Mouse (Mus musculus) cortical plate, adult 2 months (tissue): ENCODE results near the gene Treml2. TPM values are rescaled to one million over a fixed set of nuclear protein-coding genes. Genes with fewer than 3 reads are reported as not detected.

Experiments used
- H3K27ac ChIP-seq: fragments of 200-500 bp; 2 replicates; pipeline ENCODE4 v1.5.1; 2012; ENCODE audit warnings: low read length, control low read depth, inconsistent platforms; ENCODE audit not compliant: insufficient read depth
- H3K4me1 ChIP-seq: fragments of 200-500 bp; 2 replicates; pipeline ENCODE4 v1.6.1; 2011; ENCODE audit warnings: low read length; ENCODE audit not compliant: control insufficient read depth, insufficient read depth
- H3K4me3 ChIP-seq: fragments of 200-500 bp; 2 replicates; pipeline ENCODE4 v1.5.1; 2011; ENCODE audit warnings: mild to moderate bottlenecking, low read length, control low read depth; ENCODE audit not compliant: insufficient read depth
- CTCF ChIP-seq: fragments of 200-500 bp; IDR thresholded peaks from 2 replicates; pipeline ENCODE4 v1.5.1; 2011; ENCODE audit warnings: mild to moderate bottlenecking, control low read depth, low read length; ENCODE audit not compliant: insufficient read depth; ENCODE audit errors: extremely low read depth
- POLR2A ChIP-seq: fragments of 200-500 bp; IDR thresholded peaks from 2 replicates; pipeline ENCODE4 v1.6.1; 2011; ENCODE audit warnings: mild to moderate bottlenecking, low read length, control low read depth; ENCODE audit not compliant: insufficient read depth; ENCODE audit errors: extremely low read depth
- polyA plus RNA-seq: library from polyadenylated mRNA; depleted of rRNA; stranded (reverse); fragments of >200 nt; gene quantifications from 2 replicates; pipeline ENCODE4 v1.2.3, GENCODE M21; 2012; rRNA removed

Gene Treml2
- 0.30 and 0.31 TPM in 2 replicates for polyA plus RNA-seq

DNA sequence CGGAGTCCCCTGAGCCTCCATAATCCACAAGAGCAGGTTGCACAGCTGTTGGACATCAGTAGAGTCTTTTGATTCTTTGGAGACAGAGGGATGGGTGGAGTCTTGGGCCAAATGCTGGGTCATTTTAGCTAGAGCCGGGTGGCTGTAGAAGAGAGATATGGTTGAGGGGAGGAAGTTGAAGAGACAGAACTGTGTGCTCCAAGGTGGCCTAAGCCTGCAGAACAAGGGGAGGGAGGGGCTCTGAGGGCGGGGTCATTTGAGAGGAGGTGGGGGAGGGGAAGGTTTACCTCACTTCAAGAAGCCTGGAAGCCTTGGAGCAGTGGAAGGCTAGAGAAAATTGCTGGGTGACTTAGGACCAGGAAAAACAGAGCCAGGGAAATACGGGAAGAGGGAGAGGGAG lies at the start of gene Treml2:
Gene Treml2, plus strand, starts transcription at position 296 of the 400 bp plus-strand sequence.
- H3K4me3 ChIP-seq: no peak within 1 kb of the TSS
- H3K4me1 ChIP-seq: no peaks in the 10 kb centered on the region
- no peak within 1 kb of the TSS for H3K27ac ChIP-seq
- TF ChIP-seq POLR2A (no peak), CTCF (no peak)

- H3K27ac ChIP-seq: no peak overlapping the region
- TF ChIP-seq POLR2A (no peak), CTCF (no peak)
These were observed 49.8 kb upstream of the Treml2 start for GRCm38 (mm10) chr17:48249501-48249900.

DNA sequence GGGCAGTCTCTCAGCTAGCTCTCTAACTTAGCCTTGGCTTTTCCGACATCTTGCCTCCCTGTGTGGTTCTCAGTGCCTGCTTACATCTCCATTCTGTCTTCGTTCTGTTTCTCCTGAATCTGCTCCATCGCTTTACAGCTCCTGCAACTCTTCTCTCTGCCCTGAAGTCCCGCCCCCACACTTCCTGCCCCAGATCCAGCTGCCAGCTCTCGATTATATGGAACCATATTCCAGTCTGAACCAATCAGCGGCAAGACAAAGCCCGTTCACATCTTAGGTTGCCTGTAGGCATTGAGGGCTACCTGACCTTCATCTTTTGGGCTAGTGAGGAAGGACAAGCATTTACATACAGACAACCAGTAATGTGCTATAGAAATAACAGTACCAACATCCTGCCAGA lies 48.7 kb upstream of the Treml2 start:
- Histone ChIP-seq H3K4me3 (no peak overlapping the region), H3K27ac (no peak overlapping the region), H3K4me1 (no peaks in the 10 kb centered on the region)
- no peak for TF ChIP-seq CTCF

More at GRCm38 (mm10) chr17:48249501-48249900, 49.8 kb upstream of the Treml2 start:
- no peaks in the 10 kb centered on the region for H3K4me1 ChIP-seq
- no peak overlapping the region for H3K4me3 ChIP-seq

- H3K4me3 ChIP-seq: no peak overlapping the region
- no peaks in the 10 kb centered on the region for H3K4me1 ChIP-seq
- TF ChIP-seq CTCF (no peak), POLR2A (no peak)
- H3K27ac ChIP-seq: no peak overlapping the region
These were observed 42.7 kb upstream of the Treml2 start for GRCm38 (mm10) chr17:48256575-48256974.

- no peak overlapping the region for H3K4me3 ChIP-seq
- no peak overlapping the region for H3K27ac ChIP-seq
- TF ChIP-seq CTCF (no peak), POLR2A (no peak)
These were observed 37.4 kb upstream of the Treml2 start for GRCm38 (mm10) chr17:48261868-48262267.

DNA sequence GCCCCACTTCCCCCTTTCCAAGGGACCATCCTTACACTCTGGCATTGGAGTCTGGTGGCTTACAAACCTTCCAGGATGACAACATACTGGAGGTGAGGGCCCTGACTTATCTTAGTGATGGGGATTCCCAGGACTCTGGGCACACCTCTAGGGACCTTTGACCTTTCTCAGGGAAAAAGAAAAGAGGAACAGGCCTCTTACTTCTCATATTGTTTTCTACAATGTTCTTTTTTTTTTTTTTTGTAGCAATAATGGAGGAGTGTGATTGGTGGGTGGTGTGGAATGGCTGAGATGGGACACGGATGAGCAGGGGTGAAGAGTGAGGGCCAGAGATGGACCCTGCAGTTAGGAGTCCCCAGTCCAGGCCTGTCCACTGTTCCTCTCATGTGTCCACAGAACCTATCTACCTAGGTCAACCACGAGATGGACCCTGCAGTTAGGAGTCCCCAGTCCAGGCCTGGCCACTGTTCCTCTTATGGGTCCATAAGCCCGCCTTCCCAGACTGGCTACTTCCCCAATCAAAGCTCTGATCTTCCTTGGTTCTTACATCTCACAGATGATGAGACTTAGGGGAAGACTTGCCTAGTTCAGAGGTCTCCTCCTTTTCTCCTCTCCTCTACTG lies 35.4 kb upstream of the Treml2 start, which contains the start of gene Treml4:
Gene Treml4, plus strand, starts transcription at position 555 of the 622 bp plus-strand sequence.
- H3K27ac ChIP-seq: no peak within 1 kb of the TSS
- no peaks in the 10 kb centered on the region for H3K4me1 ChIP-seq
- TF ChIP-seq POLR2A: no peak
- no peak for TF ChIP-seq CTCF
- no peak within 1 kb of the TSS for H3K4me3 ChIP-seq

More at GRCm38 (mm10) chr17:48261868-48262267, 37.4 kb upstream of the Treml2 start:
- no peaks in the 10 kb centered on the region for H3K4me1 ChIP-seq

DNA sequence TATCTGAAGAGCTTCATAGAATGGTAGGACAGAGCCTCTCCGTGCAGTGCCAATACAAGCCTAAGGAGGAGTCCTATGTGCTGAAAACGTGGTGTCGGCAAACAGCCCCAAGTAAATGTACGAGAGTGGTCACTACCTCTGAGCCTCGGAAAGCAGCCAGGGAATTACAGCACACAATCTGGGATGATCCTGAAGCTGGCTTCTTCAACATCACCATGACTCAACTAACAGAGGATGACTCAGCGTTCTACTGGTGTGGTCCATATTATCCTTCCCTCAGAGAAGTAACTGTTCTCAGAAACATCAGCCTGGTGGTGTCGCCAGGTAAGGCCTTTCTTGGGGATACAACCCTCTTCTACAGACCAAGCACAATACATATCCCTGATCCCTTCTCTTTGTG lies 34.6 kb upstream of the Treml2 start:
- TF ChIP-seq CTCF: no peak
- no peak for TF ChIP-seq POLR2A
- H3K27ac ChIP-seq: no peak overlapping the region
- no peak overlapping the region for H3K4me3 ChIP-seq
- no peaks in the 10 kb centered on the region for H3K4me1 ChIP-seq

DNA sequence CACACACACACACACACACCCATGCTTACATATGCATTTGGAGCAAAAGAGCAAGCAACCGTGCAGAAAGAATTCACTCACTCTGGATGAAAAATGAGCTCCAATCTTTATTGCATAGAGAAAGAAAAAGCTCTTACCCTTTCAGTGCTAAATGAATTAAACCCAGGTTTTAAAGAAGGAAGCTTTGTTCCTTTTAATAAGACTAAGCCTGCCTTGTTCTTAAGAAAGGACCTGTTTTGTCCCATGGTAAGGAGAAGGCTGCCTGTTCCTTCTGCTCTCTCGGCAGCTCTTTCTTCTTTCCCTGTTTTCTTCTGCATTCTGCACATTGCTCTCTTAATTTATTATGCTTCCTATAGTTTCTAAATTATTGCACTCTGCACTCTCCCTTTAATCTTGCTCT lies 33.2 kb upstream of the Treml2 start:
- no peak overlapping the region for H3K4me3 ChIP-seq
- no peaks in the 10 kb centered on the region for H3K4me1 ChIP-seq
- no peak overlapping the region for H3K27ac ChIP-seq
- TF ChIP-seq POLR2A (no peak), CTCF (no peak)

DNA sequence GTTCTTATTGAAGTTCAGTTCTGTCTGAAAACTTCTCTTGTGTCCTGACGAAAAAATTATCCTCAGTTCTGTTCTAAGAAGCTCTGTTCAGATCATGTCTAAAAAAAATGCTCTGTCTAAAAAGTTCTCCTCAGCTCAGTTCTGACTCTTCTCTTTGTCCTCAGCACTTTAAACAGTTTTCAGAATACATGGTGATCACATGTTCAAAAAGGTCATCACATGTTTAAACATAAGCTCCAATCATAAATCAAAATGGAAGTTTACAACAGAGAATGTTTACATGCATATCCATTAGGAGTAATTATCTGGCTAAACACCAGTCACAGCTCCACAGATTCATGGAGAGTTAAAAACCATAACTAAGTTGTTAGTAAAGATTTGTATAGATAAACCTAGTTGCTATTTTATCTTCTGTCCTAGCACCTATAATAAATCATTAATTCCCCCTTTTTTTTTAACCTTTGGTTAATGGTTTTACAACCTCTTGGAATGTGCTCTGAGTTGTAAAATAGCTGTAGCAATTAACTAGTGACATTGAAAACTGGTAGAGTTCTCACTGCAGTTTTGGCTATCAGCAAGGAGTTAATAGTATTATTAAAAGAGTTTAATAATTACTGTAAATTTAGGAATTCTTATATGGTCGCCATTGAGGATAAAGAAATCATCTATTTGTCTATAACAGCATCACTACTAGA lies 32.5 kb upstream of the Treml2 start:
- H3K4me3 ChIP-seq: no peak overlapping the region
- no peak for TF ChIP-seq CTCF
- no peak for TF ChIP-seq POLR2A

DNA sequence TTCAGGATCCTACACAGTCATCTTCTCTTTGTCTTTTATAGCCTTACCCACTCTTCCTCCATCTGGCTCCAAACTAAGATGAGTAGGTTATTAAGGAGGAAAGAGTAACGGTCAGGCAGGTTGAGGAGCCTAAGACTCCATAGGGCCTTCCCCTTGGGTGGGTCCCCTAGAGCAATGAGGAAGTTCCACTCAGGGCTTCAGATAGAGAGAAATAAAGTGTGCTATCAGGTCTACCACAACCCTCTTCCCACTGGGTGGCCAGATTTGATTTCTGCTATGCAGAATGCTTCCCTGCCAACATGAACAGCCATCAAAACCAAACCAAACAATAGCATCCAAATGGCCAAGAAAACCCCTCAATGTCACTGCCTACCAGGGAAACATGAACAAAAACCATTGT lies 31.7 kb upstream of the Treml2 start:
- H3K4me3 ChIP-seq: no peak overlapping the region
- H3K27ac ChIP-seq: no peak overlapping the region
- no peak for TF ChIP-seq CTCF
- TF ChIP-seq POLR2A: no peak
- H3K4me1 ChIP-seq: no peaks in the 10 kb centered on the region

More for the DNA sequence above, 32.5 kb upstream of the Treml2 start:
- H3K4me1 ChIP-seq: no peaks in the 10 kb centered on the region
- H3K27ac ChIP-seq: no peak overlapping the region

DNA sequence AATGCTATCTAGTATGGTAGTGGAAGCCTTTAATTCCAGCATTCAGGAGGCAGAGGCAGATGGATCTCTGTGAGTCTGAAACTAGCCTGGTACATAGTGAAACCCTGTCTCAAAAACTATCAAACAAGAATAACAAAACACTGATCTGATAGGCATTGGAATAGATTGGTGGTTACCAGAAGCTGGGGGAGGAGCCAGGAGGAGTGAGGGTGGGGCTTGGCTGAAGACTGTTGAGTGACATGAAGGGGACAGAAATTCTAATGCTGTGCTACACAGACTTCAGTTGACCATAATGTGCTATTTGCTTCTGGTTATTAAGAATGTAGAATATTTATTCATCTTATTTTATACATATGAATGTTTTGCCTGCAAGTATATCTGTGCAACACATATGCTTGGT lies 31.0 kb upstream of the Treml2 start:
- Histone ChIP-seq H3K27ac (no peak overlapping the region), H3K4me1 (no peaks in the 10 kb centered on the region), H3K4me3 (no peak overlapping the region)
- TF ChIP-seq CTCF (no peak), POLR2A (no peak)
